8 mouse cellular contexts compared by ENCODE assay signal in genomic region chr7:109751427-109752007, GRCm38 (mm10). TPM values are rescaled to one million over a fixed set of nuclear protein-coding genes. Genes with fewer than 3 reads are reported as not detected.
DNase-seq lines count a peak whose midpoint lies in the region; ATAC-seq and TF ChIP-seq lines count a peak whose summit lies in the region.

No protein-coding gene starts in this region.

- no peak for TF ChIP-seq POLR2A in brain, embryonic 14.5 days (IDR thresholded peaks at IDR 0.05; ENCODE audit: borderline replicate concordance, extremely low read depth, insufficient read depth, insufficient read length, poor library complexity, severe bottlenecking)

- no peak for TF ChIP-seq CTCF in brain, embryonic 14.5 days (IDR thresholded peaks at IDR 0.05; ENCODE audit: borderline replicate concordance, extremely low read depth, insufficient read depth, insufficient read length)

- DNase-seq in heart, adult 11 months, result peak; percentile 89
- DNase-seq in heart, postnatal 14 days, result no peak
- peak; percentile 5 for DNase-seq in brain, embryonic 14.5 days (ENCODE audit: low read depth)
- no peak for DNase-seq in liver, embryonic 11.5 days (ENCODE audit: low spot score)
- no peak for DNase-seq in layer of hippocampus, postnatal 14 days (ENCODE audit: low spot score in 2 of 2)

- H3K27me3 ChIP-seq in liver, embryonic 11.5 days (replicated peaks; ENCODE audit: control insufficient read depth, insufficient read depth, low read length), result no peaks in the 10 kb centered on the region
- H3K27me3 ChIP-seq in stomach, embryonic 14.5 days (ENCODE audit: control insufficient read depth, insufficient read depth, low read length), result no peaks in the 10 kb centered on the region

- H3K4me2 ChIP-seq in liver, embryonic 11.5 days, result peak overlapping the region; percentile 92
- peak overlapping the region; percentile 65 for H3K4me2 ChIP-seq in stomach, embryonic 14.5 days (replicated peaks; ENCODE audit: low read depth, low read length)

- peak; percentile 8 to 29; a peak in 2 of 4 replicates for ATAC-seq in hematopoietic stem cell, adult 5-6 weeks (replicated peaks in 1 of 2; ENCODE audit: insufficient read depth in 1 of 2, low FRiP score in 2 of 2, low TSS enrichment in 1 of 2, low read depth in 1 of 2, poor library complexity in 2 of 2, severe bottlenecking in 2 of 2)
- ATAC-seq in liver, embryonic 11.5 days (replicated peaks; ENCODE audit: low FRiP score), result peak; percentile 22
- ATAC-seq in stomach, embryonic 14.5 days (ENCODE audit: insufficient number of reproducible peaks, insufficient read depth, low FRiP score, low read depth), result peak; percentile 21
- ATAC-seq in cerebellum, adult (ENCODE audit: insufficient number of reproducible peaks, low FRiP score, low TSS enrichment), result no peak

- peak overlapping the region; percentile 76 for H3K4me3 ChIP-seq in liver, embryonic 11.5 days (ENCODE audit: low read depth, low read length)
- peak overlapping the region; percentile 89 for H3K4me3 ChIP-seq in stomach, embryonic 14.5 days (ENCODE audit: low read depth, low read length)

- no peaks in the 10 kb centered on the region for H3K36me3 ChIP-seq in liver, embryonic 11.5 days (ENCODE audit: control insufficient read depth, insufficient read depth, low read length)
- H3K36me3 ChIP-seq in stomach, embryonic 14.5 days (ENCODE audit: control insufficient read depth, insufficient read depth, low read length), result no peaks in the 10 kb centered on the region; the same call in 1 of the 2 replicates

- intact Hi-C loops in heart, postnatal 14 days (cut with DNase I), result no loop called here

- H3K4me1 ChIP-seq in liver, embryonic 11.5 days (replicated peaks; ENCODE audit: control insufficient read depth, insufficient read depth, low read length), result peaks cover 7% of the 10 kb centered on the region; the same call in 1 of the 2 replicates
- peaks cover 8% of the 10 kb centered on the region; the same call in 1 of the 2 replicates for H3K4me1 ChIP-seq in stomach, embryonic 14.5 days (ENCODE audit: control insufficient read depth, insufficient read depth, low read length)

- H3K9ac ChIP-seq in liver, embryonic 11.5 days (ENCODE audit: low read depth, low read length), result peak overlapping the region; percentile 87
- H3K9ac ChIP-seq in stomach, embryonic 14.5 days (replicated peaks; ENCODE audit: low read depth, low read length), result peak overlapping the region; percentile 83

- H3K9me3 ChIP-seq in liver, embryonic 11.5 days (ENCODE audit: control insufficient read depth, low read length), result no peaks in the 10 kb centered on the region
- H3K9me3 ChIP-seq in stomach, embryonic 14.5 days (ENCODE audit: control insufficient read depth, low read depth, low read length), result no peaks in the 10 kb centered on the region

- 3% methylated on average over 13 of the region's 13 CpGs for WGBS in liver, embryonic 11.5 days
- WGBS in stomach, embryonic 14.5 days, result 4% methylated on average over 13 of the region's 13 CpGs

- peak overlapping the region; percentile 67 for H3K27ac ChIP-seq in liver, embryonic 11.5 days (ENCODE audit: low read depth, low read length)
- peak overlapping the region; percentile 86; the same call in 1 of the 2 replicates for H3K27ac ChIP-seq in stomach, embryonic 14.5 days (ENCODE audit: low read length)

RNA-seq across cellular contexts. Expression of gene Tmem9b, which starts 1.2 kb away (rescaled TPM):
- 10 to 100 TPM; 32.3 to 33.7 TPM for total RNA-seq in heart, postnatal 14 days (2021)
- polyA plus RNA-seq in brain, embryonic 14.5 days (2012; rRNA removed), result 64.2 and 69.0 TPM in 2 replicates
- 16.5 and 18.5 TPM in 2 replicates for total RNA-seq in hematopoietic stem cell, adult 5-6 weeks (2017)
- polyA plus RNA-seq in liver, embryonic 11.5 days (2014; fragmentation: Nextera tagmentation; extraction: Ambion mirVana), result 51.0 and 57.2 TPM in 2 replicates
- 58.8 and 65.9 TPM in 2 replicates for polyA plus RNA-seq in stomach, embryonic 14.5 days (2014; fragmentation: Nextera tagmentation; extraction: Ambion mirVana)
- 10 to 100 TPM; 82.6 to 83.7 TPM for total RNA-seq in layer of hippocampus, postnatal 14 days (2021)

RNA-seq across cellular contexts. Expression of gene Ascl3, which starts 20.0 kb away (rescaled TPM):
- total RNA-seq in heart, postnatal 14 days (2021), result not detected
- 0.11 and 0.14 TPM in 2 replicates for polyA plus RNA-seq in brain, embryonic 14.5 days (2012; rRNA removed)
- total RNA-seq in hematopoietic stem cell, adult 5-6 weeks (2017), result not detected in 2 replicates
- not detected in 2 replicates for polyA plus RNA-seq in liver, embryonic 11.5 days (2014; fragmentation: Nextera tagmentation; extraction: Ambion mirVana)
- polyA plus RNA-seq in stomach, embryonic 14.5 days (2014; fragmentation: Nextera tagmentation; extraction: Ambion mirVana), result not detected in 2 replicates
- total RNA-seq in layer of hippocampus, postnatal 14 days (2021), result not detected

RNA-seq across cellular contexts. Expression of gene BC051019, which starts 27.9 kb away (rescaled TPM):
- under 1 TPM in 1 of 2 experiments, not detected in 1; 0.38 TPM for total RNA-seq in heart, postnatal 14 days (2021)
- 0.26 and 0.32 TPM in 2 replicates for polyA plus RNA-seq in brain, embryonic 14.5 days (2012; rRNA removed)
- total RNA-seq in hematopoietic stem cell, adult 5-6 weeks (2017), result not detected in 2 replicates
- polyA plus RNA-seq in liver, embryonic 11.5 days (2014; fragmentation: Nextera tagmentation; extraction: Ambion mirVana), result 0.10 and 0.47 TPM in 2 replicates
- 0.14 TPM in 1 of 2 replicates, not detected in the other for polyA plus RNA-seq in stomach, embryonic 14.5 days (2014; fragmentation: Nextera tagmentation; extraction: Ambion mirVana)
- total RNA-seq in layer of hippocampus, postnatal 14 days (2021), result 1 to 10 TPM in 1 of 2 experiments, not detected in 1; 1.3 TPM

RNA-seq across cellular contexts. Expression of gene Nrip3, which starts 30.3 kb away (rescaled TPM):
- under 1 TPM; 0.20 to 0.29 TPM for total RNA-seq in heart, postnatal 14 days (2021)
- 2.6 and 3.2 TPM in 2 replicates for polyA plus RNA-seq in brain, embryonic 14.5 days (2012; rRNA removed)
- not detected in 2 replicates for total RNA-seq in hematopoietic stem cell, adult 5-6 weeks (2017)
- 0.30 and 0.52 TPM in 2 replicates for polyA plus RNA-seq in liver, embryonic 11.5 days (2014; fragmentation: Nextera tagmentation; extraction: Ambion mirVana)
- 0.94 and 1.4 TPM in 2 replicates for polyA plus RNA-seq in stomach, embryonic 14.5 days (2014; fragmentation: Nextera tagmentation; extraction: Ambion mirVana)
- total RNA-seq in layer of hippocampus, postnatal 14 days (2021), result 100 to 1,000 TPM; 200 to 227 TPM

RNA-seq across cellular contexts. Expression of gene Akip1, which starts 48.0 kb away (rescaled TPM):
- total RNA-seq in heart, postnatal 14 days (2021), result 10 to 100 TPM; 12.1 to 12.4 TPM
- polyA plus RNA-seq in brain, embryonic 14.5 days (2012; rRNA removed), result 11.1 and 12.0 TPM in 2 replicates
- 20.6 and 31.3 TPM in 2 replicates for total RNA-seq in hematopoietic stem cell, adult 5-6 weeks (2017)
- 52.7 and 54.9 TPM in 2 replicates for polyA plus RNA-seq in liver, embryonic 11.5 days (2014; fragmentation: Nextera tagmentation; extraction: Ambion mirVana)
- 36.3 and 36.9 TPM in 2 replicates for polyA plus RNA-seq in stomach, embryonic 14.5 days (2014; fragmentation: Nextera tagmentation; extraction: Ambion mirVana)
- 1 to 10 TPM; 4.8 to 5.6 TPM for total RNA-seq in layer of hippocampus, postnatal 14 days (2021)

Comparison
In these comparisons a context has a peak if more than half of its experiments do, and no peak if none do; other contexts are left out.
1. DNase-seq: peak in heart, adult 11 months (single experiment) and brain, embryonic 14.5 days (single experiment); none in heart, postnatal 14 days (0 of 2), liver, embryonic 11.5 days (single experiment) and layer of hippocampus, postnatal 14 days (0 of 2).